Mouse (Mus musculus) myocyte (in vitro differentiated cells): ENCODE results near the gene BC025920. TPM values are rescaled to one million over a fixed set of nuclear protein-coding genes. Genes with fewer than 3 reads are reported as not detected.

Source experiments
- H3K27me3 ChIP-seq: one replicate; pipeline ENCODE4 v1.6.1; 2011; ENCODE audit not compliant: control insufficient read depth, insufficient read depth, insufficient read length
- H3K36me3 ChIP-seq: one replicate; pipeline ENCODE4 v1.6.1; 2011; ENCODE audit not compliant: control insufficient read depth, insufficient read depth
- H3K4me2 ChIP-seq: one replicate; pipeline ENCODE4 v1.6.1; 2011; ENCODE audit warnings: low read depth, control low read depth
- H3K4me3 ChIP-seq: one replicate; pipeline ENCODE4 v1.5.1; 2011; ENCODE audit warnings: mild to moderate bottlenecking, control low read depth, moderate library complexity
- H3K79me2 ChIP-seq: one replicate; pipeline ENCODE4 v1.6.1; 2011; ENCODE audit not compliant: control insufficient read depth, insufficient read depth
- H3ac ChIP-seq: one replicate; pipeline ENCODE4 v1.6.1; 2011; ENCODE audit not compliant: control insufficient read depth, insufficient read length
- CEBPB ChIP-seq: IDR thresholded peaks from 2 replicates; pipeline ENCODE4 v1.6.1; 2011; ENCODE audit warnings: mild to moderate bottlenecking, moderate library complexity; ENCODE audit not compliant: poor library complexity, insufficient read depth, severe bottlenecking
- E2F4 ChIP-seq: IDR thresholded peaks from one replicate; pipeline ENCODE4 v1.6.1; 2011; ENCODE audit warnings: mild to moderate bottlenecking, control low read depth, moderate library complexity; ENCODE audit not compliant: insufficient read depth
- MAX ChIP-seq: IDR thresholded peaks from one replicate; pipeline ENCODE4 v1.6.1; 2011; ENCODE audit warnings: low read depth, mild to moderate bottlenecking, control low read depth
- MYOD1 ChIP-seq, 3 experiments: IDR thresholded peaks; one replicate each; pipeline ENCODE4 v1.6.1; 2011; ENCODE audit warnings: control low read depth in 2 of 3, low read depth in 2 of 3, mild to moderate bottlenecking in 2 of 3, moderate library complexity in 1 of 3; ENCODE audit not compliant: insufficient read length in 2 of 3, control insufficient read depth in 1 of 3
- MYOG ChIP-seq, 3 experiments: IDR thresholded peaks; one replicate each; pipeline ENCODE4 v1.6.1; 2011; ENCODE audit warnings: control low read depth in 2 of 3, low read depth in 2 of 3, mild to moderate bottlenecking in 2 of 3; ENCODE audit not compliant: insufficient read length in 2 of 3, control insufficient read depth in 1 of 3, insufficient read depth in 1 of 3
- POLR2A ChIP-seq: IDR thresholded peaks from one replicate; pipeline ENCODE4 v1.6.1; 2011; ENCODE audit warnings: low read depth, mild to moderate bottlenecking, control low read depth, moderate library complexity; ENCODE audit not compliant: insufficient read length
- POLR2AphosphoS2 ChIP-seq: IDR thresholded peaks from one replicate; pipeline ENCODE4 v1.6.1; 2011; ENCODE audit warnings: low read depth, control low read depth; ENCODE audit not compliant: insufficient read length
- REST ChIP-seq: IDR thresholded peaks from one replicate; pipeline ENCODE4 v1.6.1; 2011; ENCODE audit warnings: mild to moderate bottlenecking, control low read depth, moderate library complexity; ENCODE audit not compliant: insufficient read depth, insufficient read length
- SRF ChIP-seq: IDR thresholded peaks from one replicate; pipeline ENCODE4 v1.6.1; 2011; ENCODE audit warnings: low read depth; ENCODE audit not compliant: control insufficient read depth, insufficient read length
- TCF12 ChIP-seq: IDR thresholded peaks from one replicate; pipeline ENCODE4 v1.6.1; 2011; ENCODE audit warnings: mild to moderate bottlenecking, control low read depth; ENCODE audit not compliant: poor library complexity, insufficient read depth, severe bottlenecking
- TCF3 ChIP-seq: IDR thresholded peaks from one replicate; pipeline ENCODE4 v1.6.1; 2011; ENCODE audit warnings: low read depth, control low read depth; ENCODE audit not compliant: insufficient read length
- USF1 ChIP-seq: IDR thresholded peaks from one replicate; pipeline ENCODE4 v1.6.1; 2011; ENCODE audit warnings: low read depth, mild to moderate bottlenecking, control low read depth, moderate library complexity
- polyA plus RNA-seq: library from polyadenylated mRNA; unstranded; fragments of >200 nt; fragmentation: generic; extraction: Trizol; gene quantifications from one replicate; pipeline ENCODE4 v1.2.1, GENCODE M21; 2012; ENCODE audit warnings: missing spikeins

BC025920 gene
- polyA plus RNA-seq, 1 experiment = 0.78 TPM

DNA sequence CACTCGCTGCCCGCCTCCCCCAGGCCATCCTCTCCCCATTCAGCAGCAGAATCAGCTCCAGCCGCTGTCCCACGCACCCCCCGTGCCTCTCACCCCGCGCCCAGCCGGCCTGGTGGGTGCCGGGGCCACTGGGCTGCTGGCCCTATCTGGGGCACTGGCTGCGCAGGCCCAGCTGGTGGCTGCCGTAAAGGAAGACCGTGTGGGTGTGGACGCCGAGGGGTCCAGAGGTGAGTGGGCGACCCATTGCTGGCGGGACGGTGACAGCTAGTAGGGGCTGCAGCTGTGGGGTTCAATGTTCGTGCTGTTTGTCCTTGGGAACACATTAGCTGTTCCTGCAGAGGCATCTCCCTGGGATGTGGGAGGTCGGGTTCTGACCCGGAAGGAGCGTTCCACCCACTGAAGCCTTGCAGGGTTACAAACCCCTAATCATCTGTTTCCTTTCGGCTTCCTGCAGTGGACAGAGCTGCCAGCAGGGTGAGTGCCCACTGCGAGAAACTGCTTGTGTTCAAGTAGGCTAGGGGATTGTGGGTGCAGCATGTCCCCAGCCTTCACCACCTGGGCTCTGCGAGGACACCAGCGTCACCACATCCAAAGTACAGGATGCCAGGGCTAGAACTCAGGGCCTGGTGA lies 25.5 kb upstream of the BC025920 start:
- Histone ChIP-seq H3ac (no peak overlapping the region), H3K4me2 (no peak overlapping the region), H3K27me3 (no peaks in the 10 kb centered on the region), H3K79me2 (no peaks in the 10 kb centered on the region), H3K36me3 (no peaks in the 10 kb centered on the region), H3K4me3 (no peak overlapping the region)
- TF ChIP-seq TCF12 (no peak), E2F4 (no peak), POLR2A (no peak), MYOG (IDR thresholded peaks at IDR 0.05; ENCODE audit: control insufficient read depth in 1 of 3, insufficient read depth in 1 of 3, insufficient read length in 2 of 3, low read depth in 2 of 3) (no peak), USF1 (no peak)

GRCm38 (mm10) chr10:81583347-81583746 lies 22.7 kb upstream of the BC025920 start:
- no peaks in the 10 kb centered on the region for H3K27me3 ChIP-seq
- TF ChIP-seq MAX = no peak
- no peaks in the 10 kb centered on the region for H3K79me2 ChIP-seq
- no peak overlapping the region for H3ac ChIP-seq
- no peak overlapping the region for H3K4me2 ChIP-seq
- no peaks in the 10 kb centered on the region for H3K36me3 ChIP-seq
- no peak overlapping the region for H3K4me3 ChIP-seq

- no peaks in the 10 kb centered on the region for H3K36me3 ChIP-seq
- TF ChIP-seq MYOD1 (IDR thresholded peaks at IDR 0.05; ENCODE audit: control insufficient read depth in 1 of 3, insufficient read length in 2 of 3, low read depth in 2 of 3) (no peak), POLR2A (no peak), MYOG (IDR thresholded peaks at IDR 0.05; ENCODE audit: control insufficient read depth in 1 of 3, insufficient read depth in 1 of 3, insufficient read length in 2 of 3, low read depth in 2 of 3) (no peak), REST (no peak), POLR2AphosphoS2 (no peak), E2F4 (no peak), SRF (no peak), MAX (no peak), USF1 (no peak), TCF12 (no peak)
Observed at GRCm38 (mm10) chr10:81588739-81589138, 17.3 kb upstream of the BC025920 start.

DNA sequence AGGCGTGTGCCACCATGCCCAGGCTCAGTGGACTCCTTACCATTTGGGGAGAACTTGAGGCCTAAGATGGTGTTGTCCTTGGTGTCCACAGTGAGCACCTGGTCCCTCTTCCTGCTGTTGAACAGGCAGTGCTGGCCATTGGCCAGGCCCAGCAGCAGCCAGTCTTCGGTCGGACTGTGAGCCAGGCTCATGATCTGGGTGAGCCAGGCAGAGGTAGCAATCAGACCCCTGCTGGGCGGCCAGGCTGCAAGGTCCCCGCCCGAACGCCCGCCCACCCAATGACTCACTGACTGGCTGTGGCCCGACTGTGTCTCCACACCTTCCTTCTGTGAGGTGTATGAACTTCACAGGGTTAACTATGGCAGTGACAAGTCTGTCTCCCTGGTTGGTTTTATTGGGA lies 14.2 kb upstream of the BC025920 start:
- Histone ChIP-seq H3K4me3 (no peak overlapping the region), H3K27me3 (no peaks in the 10 kb centered on the region), H3K79me2 (no peaks in the 10 kb centered on the region), H3ac (no peak overlapping the region), H3K36me3 (no peaks in the 10 kb centered on the region), H3K4me2 (no peak overlapping the region)
- TF ChIP-seq SRF = no peak
- TF ChIP-seq TCF12 = no peak
- no peak for TF ChIP-seq POLR2AphosphoS2
- TF ChIP-seq MYOD1 (IDR thresholded peaks at IDR 0.05; ENCODE audit: control insufficient read depth in 1 of 3, insufficient read length in 2 of 3, low read depth in 2 of 3) = no peak
- TF ChIP-seq MYOG (IDR thresholded peaks at IDR 0.05; ENCODE audit: control insufficient read depth in 1 of 3, insufficient read depth in 1 of 3, insufficient read length in 2 of 3, low read depth in 2 of 3) = no peak
- TF ChIP-seq REST = no peak
- TF ChIP-seq POLR2A = no peak
- no peak for TF ChIP-seq TCF3
- no peak for TF ChIP-seq MAX

More at GRCm38 (mm10) chr10:81588739-81589138, 17.3 kb upstream of the BC025920 start:
- H3K4me2 ChIP-seq = no peak overlapping the region
- H3K4me3 ChIP-seq = no peak overlapping the region
- H3K79me2 ChIP-seq = no peaks in the 10 kb centered on the region
- no peak overlapping the region for H3ac ChIP-seq
- no peaks in the 10 kb centered on the region for H3K27me3 ChIP-seq

DNA sequence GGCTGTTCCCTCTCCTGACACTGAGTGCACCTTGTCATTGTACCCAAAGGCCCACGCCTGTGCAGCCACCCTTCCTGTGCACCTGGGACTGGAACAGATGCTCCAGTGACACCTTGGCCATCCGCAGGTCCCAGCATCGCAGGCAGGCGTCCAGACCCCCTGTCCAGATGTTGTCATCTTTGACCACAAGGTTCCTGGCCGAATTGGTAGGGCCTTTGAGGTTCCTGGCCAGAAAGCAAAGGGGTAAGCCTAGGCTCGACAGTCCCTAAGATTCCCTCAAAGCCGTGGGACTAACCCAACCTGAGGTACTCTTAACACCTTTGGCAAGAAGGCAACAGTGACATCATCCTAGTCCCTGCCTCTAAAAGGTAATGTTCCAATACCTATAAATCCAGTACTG lies 13.4 kb upstream of the BC025920 start:
- no peak overlapping the region for H3ac ChIP-seq
- no peak overlapping the region for H3K4me2 ChIP-seq
- TF ChIP-seq MAX (no peak), TCF3 (no peak), POLR2AphosphoS2 (no peak), MYOD1 (IDR thresholded peaks at IDR 0.05; ENCODE audit: control insufficient read depth in 1 of 3, insufficient read length in 2 of 3, low read depth in 2 of 3) (no peak), CEBPB (no peak), REST (no peak), MYOG (IDR thresholded peaks at IDR 0.05; ENCODE audit: control insufficient read depth in 1 of 3, insufficient read depth in 1 of 3, insufficient read length in 2 of 3, low read depth in 2 of 3) (no peak), SRF (no peak), POLR2A (no peak), E2F4 (no peak), USF1 (no peak), TCF12 (no peak)
- H3K4me3 ChIP-seq = no peak overlapping the region
- no peaks in the 10 kb centered on the region for H3K27me3 ChIP-seq
- no peaks in the 10 kb centered on the region for H3K36me3 ChIP-seq
- H3K79me2 ChIP-seq = no peaks in the 10 kb centered on the region
